ENCODE assay signal across 8 mouse cellular contexts in the genomic region with DNA sequence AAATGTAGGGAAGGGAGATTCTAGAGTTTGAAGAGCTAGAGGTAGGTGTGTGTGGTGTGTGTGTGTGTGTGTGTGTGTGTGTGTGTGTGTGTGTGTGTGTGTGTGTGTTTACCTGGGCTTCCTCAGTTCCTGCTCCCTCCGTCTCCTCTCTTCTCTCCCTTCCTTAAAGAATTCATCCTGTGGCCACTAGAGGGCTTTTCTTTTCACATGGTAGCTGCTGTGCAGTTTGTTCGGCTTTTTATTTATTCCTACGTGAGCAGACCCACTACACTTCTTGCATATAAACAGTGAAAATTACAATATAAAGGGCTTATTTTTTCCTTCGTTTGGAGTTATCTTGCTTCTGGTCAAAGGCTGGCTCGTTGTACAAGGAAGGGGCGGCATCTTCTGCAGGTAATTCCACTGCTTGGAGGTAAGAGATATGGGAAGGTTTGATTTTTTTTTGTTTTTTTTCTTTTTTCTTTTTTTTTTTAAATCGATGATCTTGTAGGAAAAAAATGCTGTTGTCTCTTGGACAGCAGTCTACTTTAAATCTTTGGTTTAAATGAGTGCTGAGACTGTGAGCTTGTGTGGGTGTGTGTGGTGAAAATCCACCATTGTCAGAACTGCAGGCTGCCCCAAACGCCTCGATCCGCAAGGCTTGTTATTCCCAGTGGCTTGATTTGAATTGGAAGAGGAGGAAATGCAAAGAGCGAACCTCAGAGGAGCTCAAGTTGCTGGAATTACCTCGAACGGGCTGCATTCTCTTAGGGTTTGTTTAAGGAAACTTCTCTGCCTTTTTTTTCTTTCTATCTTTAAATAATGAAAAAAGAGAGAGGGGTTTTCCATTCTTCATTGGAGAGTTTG. TPM values are rescaled to one million over a fixed set of nuclear protein-coding genes. Genes with fewer than 3 reads are reported as not detected.
DNase-seq lines count a peak whose midpoint lies in the region; ATAC-seq and TF ChIP-seq lines count a peak whose summit lies in the region.

Gene Fam196b, plus strand, starts transcription at position 289 of the 846 bp plus-strand sequence.

- ATAC-seq in granulocyte monocyte progenitor cell, adult 5-6 weeks (replicated peaks; ENCODE audit: poor library complexity, severe bottlenecking), result peak; percentile 48; the same call in 1 of the 2 replicates
- ATAC-seq in kidney, postnatal 0 days (replicated peaks; ENCODE audit: low FRiP score, low read depth), result no peak
- no peak; the same call in 1 of the 2 replicates for ATAC-seq in stomach, embryonic 15.5 days (ENCODE audit: insufficient read depth, low FRiP score, low read depth)
- ATAC-seq in erythroid progenitor cell, adult 5-6 weeks (replicated peaks; ENCODE audit: low FRiP score, poor library complexity, severe bottlenecking), result no peak

- 2% methylated on average over 13 of the region's 13 CpGs for WGBS in kidney, postnatal 0 days
- WGBS in stomach, embryonic 15.5 days, result 8% methylated on average over 13 of the region's 13 CpGs

- H3K4me3 ChIP-seq in kidney, postnatal 0 days (replicated peaks; ENCODE audit: low read depth, low read length), result peak within 1 kb of the TSS; percentile 18; the same call in 1 of the 2 replicates
- H3K4me3 ChIP-seq in stomach, embryonic 15.5 days (replicated peaks), result peak within 1 kb of the TSS; percentile 26

- no peak within 1 kb of the TSS for H3K27ac ChIP-seq in kidney, postnatal 0 days
- H3K27ac ChIP-seq in stomach, embryonic 15.5 days, result no peak within 1 kb of the TSS

- no peaks in the 10 kb centered on the region for H3K36me3 ChIP-seq in kidney, postnatal 0 days (ENCODE audit: insufficient read depth, low read length)
- H3K36me3 ChIP-seq in stomach, embryonic 15.5 days, result no peaks in the 10 kb centered on the region

- H3K9me3 ChIP-seq in kidney, postnatal 0 days (replicated peaks; ENCODE audit: low read length), result no peaks in the 10 kb centered on the region
- H3K9me3 ChIP-seq in stomach, embryonic 15.5 days, result no peaks in the 10 kb centered on the region

- H3K9ac ChIP-seq in kidney, postnatal 0 days (ENCODE audit: low read depth, low read length), result no peak within 1 kb of the TSS
- H3K9ac ChIP-seq in stomach, embryonic 15.5 days, result no peak within 1 kb of the TSS

- H3K4me2 ChIP-seq in kidney, postnatal 0 days (ENCODE audit: low read length), result peak within 1 kb of the TSS; percentile 55
- H3K4me2 ChIP-seq in stomach, embryonic 15.5 days, result peak within 1 kb of the TSS; percentile 52

- TF ChIP-seq CTCF in kidney, postnatal 0 days (IDR thresholded peaks at IDR 0.05; ENCODE audit: low read depth), result peak; percentile 76

- H3K4me1 ChIP-seq in kidney, postnatal 0 days (replicated peaks; ENCODE audit: insufficient read depth, low read length), result no peaks in the 10 kb centered on the region
- no peaks in the 10 kb centered on the region for H3K4me1 ChIP-seq in stomach, embryonic 15.5 days

- peak; percentile 3 for DNase-seq in ovary, postnatal 14 days (ENCODE audit: low spot score)
- DNase-seq in ovary, postnatal 36 days (ENCODE audit: low spot score), result no peak
- peak; percentile 17 for DNase-seq in cerebellum, adult 8-10 months
- peak; percentile 86 for DNase-seq in kidney, postnatal 0 days (ENCODE audit: low spot score)
- peak; percentile 23 for DNase-seq in lung, postnatal 25 days (ENCODE audit: low spot score)

- no peaks in the 10 kb centered on the region for H3K27me3 ChIP-seq in kidney, postnatal 0 days (ENCODE audit: insufficient read depth, low read length)
- no peaks in the 10 kb centered on the region for H3K27me3 ChIP-seq in stomach, embryonic 15.5 days (replicated peaks)

RNA-seq across cellular contexts. Expression of gene Fam196b, which starts in this region (rescaled TPM):
- not detected in 2 replicates for total RNA-seq in granulocyte monocyte progenitor cell, adult 5-6 weeks (2014; fragmentation: Nextera tagmentation)
- total RNA-seq in granulocyte monocyte progenitor cell, adult 5-6 weeks (2017), result not detected in 2 replicates
- polyA plus RNA-seq in kidney, postnatal 0 days (2015; fragmentation: Nextera tagmentation; extraction: Ambion mirVana), result 0.21 and 0.37 TPM in 2 replicates
- polyA plus RNA-seq in stomach, embryonic 15.5 days (2015; fragmentation: Nextera tagmentation; extraction: Ambion mirVana), result 0.27 and 0.28 TPM in 2 replicates
- not detected in 2 replicates for total RNA-seq in erythroid progenitor cell, adult 5-6 weeks (2015; ENCODE audit: low replicate concordance)
- not detected in 2 replicates for total RNA-seq in erythroid progenitor cell, adult 5-6 weeks (2017; ENCODE audit: low replicate concordance)

Comparison
In these comparisons a context has a peak if more than half of its experiments do, and no peak if none do; other contexts are left out.
1. Peak in ATAC-seq in granulocyte monocyte progenitor cell, adult 5-6 weeks; RNA of the gene not detected or under 1 TPM.
2. Peak in DNase-seq, H3K4me3 ChIP-seq and H3K4me2 ChIP-seq in kidney, postnatal 0 days; RNA of the gene not detected or under 1 TPM.